Mouse (Mus musculus) frontal cortex, postnatal 10 days (tissue): ENCODE data around the gene Ephb2.

ENCODE experiments used
- DNase-seq, 2 experiments: peaks; one replicate each; pipeline ENCODE4 v3.0.0; 2022; ENCODE audit warnings: low spot score in 2 of 2, mixed read lengths in 1 of 2

Gene Ephb2

GRCm38 (mm10) chr4:136652528-136652910 is 183.3 kb downstream of the Ephb2 start:
- DNase-seq = no peak

GRCm38 (mm10) chr4:136651882-136652527 is 183.8 kb downstream of the Ephb2 start:
- DNase-seq = peak in 1 of 2 experiments; percentile 45

GRCm38 (mm10) chr4:136651357-136651811 is 184.4 kb downstream of the Ephb2 start:
- peak in 1 of 2 experiments; percentile 30 for DNase-seq

- DNase-seq = no peak
Measured at GRCm38 (mm10) chr4:136650261-136650660, 185.5 kb downstream of the Ephb2 start.

- DNase-seq = no peak
Measured at GRCm38 (mm10) chr4:136649480-136650196, 186.2 kb downstream of the Ephb2 start.

GRCm38 (mm10) chr4:136648922-136649479 is 186.8 kb downstream of the Ephb2 start:
- DNase-seq = peak; percentile 67 to 84

GRCm38 (mm10) chr4:136638890-136639289 is 196.9 kb downstream of the Ephb2 start:
- DNase-seq = no peak

- DNase-seq = no peak
Measured at GRCm38 (mm10) chr4:136638230-136638750, 197.5 kb downstream of the Ephb2 start.

- peak; percentile 80 for DNase-seq
Measured at GRCm38 (mm10) chr4:136637563-136638229, 198.1 kb downstream of the Ephb2 start.

- DNase-seq = no peak
Measured at GRCm38 (mm10) chr4:136636983-136637562, 198.7 kb downstream of the Ephb2 start.

GRCm38 (mm10) chr4:136636511-136636910 is 199.3 kb downstream of the Ephb2 start:
- DNase-seq = no peak

- DNase-seq = no peak
Measured at GRCm38 (mm10) chr4:136635995-136636394, 199.8 kb downstream of the Ephb2 start.

- peak; percentile 53 to 63 for DNase-seq
Measured at GRCm38 (mm10) chr4:136631237-136631994, 204.4 kb downstream of the Ephb2 start.

GRCm38 (mm10) chr4:136626590-136626989 is 209.2 kb downstream of the Ephb2 start:
- no peak for DNase-seq

- DNase-seq = no peak
Measured at GRCm38 (mm10) chr4:136622388-136622787, 213.4 kb downstream of the Ephb2 start, which contains the start of gene Lactbl1. Lactbl1 (plus strand) TSS chr4:136622621.

- no peak for DNase-seq
Measured at GRCm38 (mm10) chr4:136621956-136622355, 213.8 kb downstream of the Ephb2 start.

- DNase-seq = no peak
Measured at GRCm38 (mm10) chr4:136621336-136621735, 214.5 kb downstream of the Ephb2 start.

GRCm38 (mm10) chr4:136613657-136614056 is 222.1 kb downstream of the Ephb2 start:
- DNase-seq = no peak

- no peak for DNase-seq
Measured at GRCm38 (mm10) chr4:136610387-136610856, 225.4 kb downstream of the Ephb2 start, which contains the start of gene Tex46. Tex46 (plus strand) TSS chr4:136610437.

GRCm38 (mm10) chr4:136605756-136606485 is 229.9 kb downstream of the Ephb2 start:
- DNase-seq = no peak
